Mouse (Mus musculus): Measurements from ENCODE around the gene Gm13304. TPM values are rescaled to one million over a fixed set of nuclear protein-coding genes. Genes with fewer than 3 reads are reported as not detected.
"Not testable (repeated sequence)": the region's sequence is repeated elsewhere in the genome, so short reads cannot be mapped to it uniquely, and the experiment has no call there.

Gm13304 gene
- 10 to 100 TPM; 28.7 to 46.7 (median 35.2) TPM for total RNA-seq (2022)

- DNase-seq (ENCODE audit: low spot score in 2 of 2), result not testable (repeated sequence)
Measured at GRCm38 (mm10) chr4:42114517-42114916, at the start of gene Gm13304. Gm13304 (plus strand) TSS chr4:42114817.

GRCm38 (mm10) chr4:42090907-42091306 is 23.7 kb upstream of the Gm13304 start, which contains the start of gene Gm3893:
Gm3893 (plus strand) TSS chr4:42091207.
- DNase-seq (ENCODE audit: low spot score in 2 of 2), result not testable (repeated sequence)

DNA sequence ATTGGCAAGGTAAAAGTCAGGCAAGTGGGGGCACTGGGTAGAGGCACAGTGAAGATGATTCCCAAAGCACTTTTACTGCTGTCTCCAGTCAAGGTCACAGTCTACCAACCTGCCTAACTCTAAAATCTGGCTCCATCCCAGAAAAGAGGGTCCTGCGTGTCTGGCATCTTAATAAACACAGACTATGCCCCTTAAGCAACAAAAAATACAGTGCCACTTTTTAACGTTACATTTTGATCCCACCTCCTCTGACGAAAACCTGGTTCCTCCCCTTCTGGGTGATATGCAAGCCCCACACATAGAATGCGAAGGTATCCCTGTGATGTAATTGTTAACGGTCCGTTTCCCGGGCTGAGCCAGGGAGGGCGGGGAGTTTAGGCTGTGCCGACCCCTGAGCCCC is 38.5 kb downstream of the Gm13304 start, which contains the start of gene Gm13306:
Gene Gm13306 (plus strand): TSS at position 301 of the 400 bp plus-strand sequence.
- not testable (repeated sequence) for DNase-seq (ENCODE audit: low spot score in 2 of 2)

Other genes starting within 250 kb of the Gm13304 start
- gene Gm21541, start 211.2 kb upstream of the Gm13304 start, total RNA-seq (2022), result 1 to 10 TPM in 2 of 4 experiments, not detected in 2; 2.0 to 6.1 TPM
- 10 to 100 TPM; 41.9 to 50.5 (median 45.2) TPM for gene Gm20878, start 173.2 kb upstream of the Gm13304 start, total RNA-seq (2022)
- 1 to 10 TPM; 2.7 to 5.2 (median 4.8) TPM for gene Fam205a4, start 148.8 kb upstream of the Gm13304 start, total RNA-seq (2022)
- gene Gm21093, start 80.1 kb upstream of the Gm13304 start, total RNA-seq (2022), result 1 to 10 TPM; 3.9 to 8.4 (median 5.3) TPM
- not detected for gene Gm3893, start 23.6 kb upstream of the Gm13304 start, total RNA-seq (2022)
- gene Gm13306, start 38.6 kb downstream of the Gm13304 start, total RNA-seq (2022), result 10 to 100 TPM; 27.4 to 45.7 (median 33.5) TPM
- gene Gm13305, start 53.8 kb downstream of the Gm13304 start, total RNA-seq (2022), result 1 to 10 TPM in 3 of 4 experiments, under 1 TPM in 1; 0.22 to 2.0 (median 1.3) TPM
- 10 to 100 TPM in 2 of 4 experiments, 1 to 10 TPM in 2; 8.7 to 13.3 (median 10.5) TPM for gene Gm10600, start 125.8 kb downstream of the Gm13304 start, total RNA-seq (2022)
- not detected for gene Ccl21b, start 140.9 kb downstream of the Gm13304 start, total RNA-seq (2022)
- gene Gm21953, start 179.4 kb downstream of the Gm13304 start, total RNA-seq (2022), result not detected
- 1 to 10 TPM in 1 of 4 experiments, not detected in 3; 2.3 TPM for gene Fam205a3, start 203.5 kb downstream of the Gm13304 start, total RNA-seq (2022)

All from left cerebral cortex, adult 8-10 months (tissue).